Mouse (Mus musculus) testis, adult 2 months (tissue): ENCODE measurements around the gene Snrpb.

Experiments used
- CTCF ChIP-seq: fragments of 200-500 bp; IDR thresholded peaks from 2 replicates; pipeline ENCODE4 v1.5.1; 2012; ENCODE audit warnings: low read depth, mild to moderate bottlenecking, inconsistent platforms, low read length, moderate library complexity; ENCODE audit not compliant: control insufficient read depth, insufficient read depth, insufficient replicate concordance
- POLR2A ChIP-seq: fragments of 200-500 bp; IDR thresholded peaks from 2 replicates; pipeline ENCODE4 v1.6.1; 2012; ENCODE audit warnings: low read depth, mild to moderate bottlenecking, inconsistent platforms, low read length, moderate library complexity; ENCODE audit not compliant: control insufficient read depth

DNA sequence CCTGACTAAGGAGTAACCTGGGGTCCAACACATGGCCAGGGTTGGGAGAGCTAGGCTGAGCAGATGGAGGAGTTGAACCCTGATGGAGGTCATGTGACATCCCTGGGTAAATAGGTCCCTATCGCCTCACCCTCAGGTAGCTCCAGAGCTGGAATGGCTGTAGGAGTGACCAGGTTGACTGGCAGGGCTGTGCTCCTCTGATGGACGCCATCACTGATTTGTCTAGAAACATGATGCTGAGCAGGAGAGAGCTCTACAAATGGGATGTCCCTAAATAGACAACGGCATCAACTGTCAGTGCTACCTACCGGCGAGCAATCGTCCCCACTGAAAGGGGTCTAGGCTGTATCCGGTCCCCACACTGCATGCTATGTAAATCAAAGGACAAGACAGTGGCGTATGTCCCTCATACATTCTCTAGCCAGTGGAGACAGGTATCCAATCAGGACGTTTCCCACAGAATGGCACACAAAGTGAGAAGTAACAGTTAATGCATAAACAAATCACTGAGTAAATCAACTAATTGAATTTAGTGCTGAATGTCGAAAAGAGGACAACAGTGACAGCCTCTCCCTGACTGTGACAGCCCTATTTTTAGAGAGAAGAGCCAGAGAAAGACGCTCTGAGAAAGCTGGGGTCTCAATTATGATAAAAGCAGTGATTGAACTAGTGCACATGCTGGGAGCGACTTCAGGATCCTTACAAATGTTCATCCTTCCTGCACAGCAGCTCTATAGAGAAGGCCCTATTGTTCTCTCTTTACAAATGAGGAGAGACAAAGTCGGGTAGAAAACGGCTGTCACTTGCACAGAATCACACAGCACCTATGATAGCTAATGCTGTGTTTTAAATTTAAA is 21.7 kb downstream of the Snrpb start:
- TF ChIP-seq CTCF (no peak), POLR2A (no peak)
